Mouse (Mus musculus) limb, embryonic 10.5 days (tissue): ENCODE measurements around the gene Mrpl52. TPM values are rescaled to one million over a fixed set of nuclear protein-coding genes. Genes with fewer than 3 reads are reported as not detected.
A peak's percentile ranks its signal among the peaks of the same experiment; 100 is the strongest.

ENCODE experiments used
- DNase-seq: peaks from one replicate; pipeline ENCODE4 v3.0.0-alpha.2; 2017; ENCODE audit warnings: low spot score
- H3K27ac ChIP-seq: fragments of 300-500 bp; sonication (generic); 2 replicates; pipeline ENCODE4 v1.5.1; 2016; ENCODE audit warnings: mild to moderate bottlenecking
- H3K27me3 ChIP-seq: fragments of 300-500 bp; sonication (generic); 2 replicates; pipeline ENCODE4 v1.6.1; 2016; ENCODE audit warnings: low read depth, mild to moderate bottlenecking; ENCODE audit not compliant: poor library complexity, severe bottlenecking
- H3K36me3 ChIP-seq: fragments of 300-500 bp; sonication (generic); 2 replicates; pipeline ENCODE4 v1.6.1; 2016; ENCODE audit warnings: mild to moderate bottlenecking, moderate library complexity
- H3K4me1 ChIP-seq: fragments of 300-500 bp; sonication (generic); 2 replicates; pipeline ENCODE4 v1.6.1; 2016
- H3K4me3 ChIP-seq: fragments of 300-500 bp; sonication (generic); 2 replicates; pipeline ENCODE4 v1.5.1; 2016; ENCODE audit warnings: mild to moderate bottlenecking, moderate library complexity
- H3K9me3 ChIP-seq: fragments of 300-500 bp; sonication (generic); replicated peaks from 2 replicates; pipeline ENCODE4 v1.6.1; 2016; ENCODE audit warnings: mild to moderate bottlenecking
- WGBS: fragments of 180-500 bp; shearing (Covaris S2); methylation state at CpG from one replicate; pipeline ENCODE4 v1.1.7; 2016; 5-methylcytosine and 5-hydroxymethylcytosine counted together
- polyA plus RNA-seq: library from polyadenylated mRNA; unstranded; fragments of >200 nt; fragmentation: Nextera tagmentation; extraction: Ambion mirVana; gene quantifications from 2 replicates; pipeline ENCODE4 v1.2.1, GENCODE M21; 2016

Gene Mrpl52
- 198 and 219 TPM in 2 replicates for polyA plus RNA-seq

DNA sequence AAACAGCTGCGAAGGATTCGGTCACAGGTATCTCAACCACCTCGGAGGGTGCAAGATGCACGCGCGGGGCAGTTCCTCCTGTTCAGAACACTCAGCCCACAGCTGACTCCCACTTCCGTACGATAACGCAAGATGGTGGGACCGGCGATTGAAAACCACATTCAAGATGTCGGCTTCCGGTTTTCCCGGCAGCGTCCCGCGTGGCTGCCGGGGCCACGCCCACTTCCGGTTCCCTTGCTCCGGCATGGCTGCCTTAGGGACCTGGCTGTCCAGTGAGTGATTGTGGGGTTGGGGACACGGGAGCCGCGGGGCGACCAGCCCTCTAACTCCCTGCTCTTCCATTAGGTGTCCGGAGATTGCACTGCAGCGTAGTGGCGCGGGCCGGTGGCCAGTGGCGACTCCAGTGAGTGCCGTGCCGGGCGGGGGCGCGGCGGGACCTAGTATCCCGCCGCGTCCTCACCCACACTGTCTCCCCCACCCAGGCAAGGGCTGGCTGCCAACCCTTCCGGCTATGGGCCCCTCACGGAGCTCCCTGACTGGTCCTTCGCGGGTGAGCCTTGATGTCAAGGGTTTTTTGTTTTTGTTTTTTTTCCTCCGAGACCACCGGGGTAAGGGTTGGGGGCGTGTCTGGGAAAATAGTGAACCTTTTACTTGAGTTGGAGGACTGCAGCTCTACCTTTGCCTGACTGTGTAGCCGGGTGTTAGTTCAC lies at the start of gene Mrpl52:
Mrpl52 (plus strand) TSS at position 221 of the 710 bp plus-strand sequence.
- peak; percentile 98 for DNase-seq
- under 1% methylated on average over 48 of the region's 48 CpGs for WGBS
- H3K9me3 ChIP-seq: no peaks in the 10 kb centered on the region
- H3K4me1 ChIP-seq: peaks cover 35% of the 10 kb centered on the region
- H3K27ac ChIP-seq: peak within 1 kb of the TSS; percentile 92
- no peaks in the 10 kb centered on the region for H3K27me3 ChIP-seq
- H3K36me3 ChIP-seq: peaks cover 20% of the 10 kb centered on the region
- peak within 1 kb of the TSS; percentile 93 for H3K4me3 ChIP-seq

DNA sequence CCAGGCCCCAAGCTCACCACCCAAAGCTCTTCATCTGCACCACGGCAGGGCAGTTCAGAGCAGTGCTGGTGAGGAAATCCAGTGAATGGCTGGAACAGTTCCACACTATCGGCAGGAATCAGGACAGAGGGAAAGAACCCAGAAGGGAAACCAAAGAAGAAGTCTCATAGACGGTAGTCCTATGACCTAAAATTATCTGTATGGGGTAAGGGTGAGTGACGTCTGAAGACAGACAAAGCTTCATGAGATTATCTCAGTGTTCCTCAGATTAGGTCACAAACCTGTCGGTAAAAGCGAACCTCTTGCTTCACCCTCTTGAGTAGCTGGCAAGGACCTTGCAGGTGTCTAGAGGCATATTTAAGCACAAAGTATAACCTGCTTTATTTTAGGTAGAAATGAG lies 49.5 kb upstream of the Mrpl52 start:
- no peaks in the 10 kb centered on the region for H3K27me3 ChIP-seq
- H3K4me1 ChIP-seq: no peaks in the 10 kb centered on the region
- no peaks in the 10 kb centered on the region for H3K36me3 ChIP-seq
- 90% methylated on average over 6 of the region's 6 CpGs for WGBS
- no peak overlapping the region for H3K4me3 ChIP-seq
- H3K27ac ChIP-seq: no peak overlapping the region
- DNase-seq: no peak
- no peaks in the 10 kb centered on the region for H3K9me3 ChIP-seq

GRCm38 (mm10) chr14:54379571-54379970 lies 47.1 kb upstream of the Mrpl52 start:
- no peak for DNase-seq
- Histone ChIP-seq H3K36me3 (no peaks in the 10 kb centered on the region), H3K27ac (no peak overlapping the region), H3K4me1 (peaks cover 6% of the 10 kb centered on the region), H3K4me3 (no peak overlapping the region), H3K27me3 (no peaks in the 10 kb centered on the region), H3K9me3 (no peaks in the 10 kb centered on the region)
- 82% methylated on average over 13 of the region's 13 CpGs for WGBS

- Histone ChIP-seq H3K27ac (no peak overlapping the region), H3K4me1 (peaks cover 6% of the 10 kb centered on the region), H3K27me3 (no peaks in the 10 kb centered on the region), H3K9me3 (no peaks in the 10 kb centered on the region), H3K4me3 (no peak overlapping the region), H3K36me3 (no peaks in the 10 kb centered on the region)
- DNase-seq: no peak
- 67% methylated on average over 4 of the region's 4 CpGs for WGBS
Observed at GRCm38 (mm10) chr14:54380616-54381015, 46.1 kb upstream of the Mrpl52 start.

DNA sequence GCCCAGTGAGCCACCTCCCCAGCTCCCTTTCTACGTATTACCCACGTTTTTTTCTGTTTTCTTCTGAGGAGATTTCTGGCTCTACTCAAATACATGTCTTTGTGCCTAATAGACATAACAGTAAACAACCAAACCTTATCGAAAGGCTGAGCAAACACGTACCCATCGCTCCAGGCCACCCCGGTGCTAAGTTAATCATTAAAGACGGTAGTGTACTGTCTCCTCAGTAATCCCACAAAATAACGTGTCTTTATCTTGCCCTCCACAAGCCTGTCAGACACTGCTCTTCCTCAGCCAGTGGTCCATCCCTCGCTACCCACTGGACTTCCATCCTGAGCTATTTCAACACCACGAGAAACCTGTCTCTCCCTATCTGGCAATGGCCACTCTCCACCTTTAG lies 44.9 kb upstream of the Mrpl52 start:
- Histone ChIP-seq H3K9me3 (no peaks in the 10 kb centered on the region), H3K27me3 (no peaks in the 10 kb centered on the region), H3K27ac (no peak overlapping the region), H3K4me1 (peaks cover 11% of the 10 kb centered on the region), H3K4me3 (no peak overlapping the region), H3K36me3 (no peaks in the 10 kb centered on the region)
- DNase-seq: no peak
- 83% methylated on average over 10 of the region's 10 CpGs for WGBS

- H3K27ac ChIP-seq: no peak overlapping the region
- no peaks in the 10 kb centered on the region for H3K9me3 ChIP-seq
- no peaks in the 10 kb centered on the region for H3K36me3 ChIP-seq
- H3K4me3 ChIP-seq: no peak overlapping the region
- WGBS: 89% methylated on average over 9 of the region's 9 CpGs
- DNase-seq: no peak
- peaks cover 11% of the 10 kb centered on the region for H3K4me1 ChIP-seq
- no peaks in the 10 kb centered on the region for H3K27me3 ChIP-seq
Observed at GRCm38 (mm10) chr14:54382641-54383040, 44.1 kb upstream of the Mrpl52 start.

DNA sequence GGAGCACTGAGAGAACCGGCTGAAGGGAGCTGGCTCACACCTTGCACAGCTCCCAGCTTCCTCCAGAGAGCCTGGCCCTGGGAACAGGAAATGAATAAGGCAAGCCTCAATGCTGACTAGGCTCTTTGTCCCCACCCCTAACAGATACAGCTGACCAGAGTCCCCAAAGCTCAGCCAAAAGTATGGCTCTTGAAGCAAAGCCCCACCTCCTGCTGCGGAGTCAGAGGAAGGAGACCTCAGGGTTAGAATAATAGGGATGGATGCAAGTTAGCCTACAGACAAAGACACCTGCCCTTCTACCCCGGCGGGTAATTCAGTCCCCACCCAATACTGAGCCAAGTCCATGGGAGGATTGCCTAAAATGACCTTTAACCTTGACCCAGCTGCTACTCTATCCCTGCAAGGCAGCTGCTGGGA lies 43.3 kb upstream of the Mrpl52 start:
- H3K27ac ChIP-seq: no peak overlapping the region
- peaks cover 11% of the 10 kb centered on the region for H3K4me1 ChIP-seq
- no peak for DNase-seq
- H3K27me3 ChIP-seq: no peaks in the 10 kb centered on the region
- H3K4me3 ChIP-seq: no peak overlapping the region
- 69% methylated on average over 4 of the region's 4 CpGs for WGBS
- no peaks in the 10 kb centered on the region for H3K36me3 ChIP-seq
- H3K9me3 ChIP-seq: no peaks in the 10 kb centered on the region

- Histone ChIP-seq H3K27me3 (no peaks in the 10 kb centered on the region), H3K4me1 (peaks cover 11% of the 10 kb centered on the region), H3K27ac (no peak overlapping the region), H3K4me3 (no peak overlapping the region), H3K36me3 (no peaks in the 10 kb centered on the region), H3K9me3 (no peaks in the 10 kb centered on the region)
- 92% methylated on average over 8 of the region's 8 CpGs for WGBS
- no peak for DNase-seq
Observed at GRCm38 (mm10) chr14:54384396-54384795, 42.3 kb upstream of the Mrpl52 start.

GRCm38 (mm10) chr14:54385968-54386618 lies 40.6 kb upstream of the Mrpl52 start:
- no peaks in the 10 kb centered on the region for H3K9me3 ChIP-seq
- H3K4me3 ChIP-seq: no peak overlapping the region
- H3K27ac ChIP-seq: no peak overlapping the region
- H3K36me3 ChIP-seq: no peaks in the 10 kb centered on the region
- 90% methylated on average over 7 of the region's 7 CpGs for WGBS
- DNase-seq: no peak
- H3K4me1 ChIP-seq: peaks cover 11% of the 10 kb centered on the region
- no peaks in the 10 kb centered on the region for H3K27me3 ChIP-seq

- DNase-seq: no peak
- Histone ChIP-seq H3K27me3 (no peaks in the 10 kb centered on the region), H3K27ac (no peak overlapping the region), H3K36me3 (no peaks in the 10 kb centered on the region), H3K4me3 (no peak overlapping the region), H3K9me3 (no peaks in the 10 kb centered on the region), H3K4me1 (peaks cover 11% of the 10 kb centered on the region)
- WGBS: 82% methylated on average over 6 of the region's 6 CpGs
Observed at GRCm38 (mm10) chr14:54387546-54387945, 39.2 kb upstream of the Mrpl52 start.

GRCm38 (mm10) chr14:54390843-54391242 lies 35.9 kb upstream of the Mrpl52 start:
- Histone ChIP-seq H3K27me3 (no peaks in the 10 kb centered on the region), H3K36me3 (no peaks in the 10 kb centered on the region), H3K27ac (no peak overlapping the region), H3K4me1 (peaks cover 5% of the 10 kb centered on the region; the same call in 1 of the 2 replicates), H3K9me3 (no peaks in the 10 kb centered on the region), H3K4me3 (no peak overlapping the region)
- 63% methylated on average over 6 of the region's 6 CpGs for WGBS
- DNase-seq: no peak

DNA sequence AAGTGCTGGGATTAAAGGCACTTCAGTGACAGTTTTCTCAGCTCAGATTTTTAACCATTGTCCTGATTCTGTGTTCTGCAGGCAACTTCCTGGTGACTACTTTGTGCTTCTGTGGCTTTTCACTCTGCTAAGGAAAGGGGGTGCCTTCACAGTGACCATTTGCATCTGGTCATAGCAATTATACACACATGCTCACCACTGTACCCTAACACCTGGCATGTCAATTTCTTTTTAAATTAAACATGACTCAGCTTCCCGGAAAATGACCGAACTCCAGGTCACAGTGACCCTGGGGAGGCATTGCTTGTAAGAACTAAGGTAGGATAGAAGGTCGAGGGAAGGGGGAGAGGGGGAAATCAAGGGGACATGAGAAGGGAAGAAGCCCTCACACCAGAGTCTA lies 32.9 kb upstream of the Mrpl52 start:
- peaks cover 8% of the 10 kb centered on the region for H3K4me1 ChIP-seq
- DNase-seq: no peak
- H3K9me3 ChIP-seq: no peaks in the 10 kb centered on the region
- 78% methylated on average over 3 of the region's 3 CpGs for WGBS
- H3K4me3 ChIP-seq: no peak overlapping the region
- H3K27ac ChIP-seq: no peak overlapping the region
- H3K27me3 ChIP-seq: no peaks in the 10 kb centered on the region
- no peaks in the 10 kb centered on the region for H3K36me3 ChIP-seq

DNA sequence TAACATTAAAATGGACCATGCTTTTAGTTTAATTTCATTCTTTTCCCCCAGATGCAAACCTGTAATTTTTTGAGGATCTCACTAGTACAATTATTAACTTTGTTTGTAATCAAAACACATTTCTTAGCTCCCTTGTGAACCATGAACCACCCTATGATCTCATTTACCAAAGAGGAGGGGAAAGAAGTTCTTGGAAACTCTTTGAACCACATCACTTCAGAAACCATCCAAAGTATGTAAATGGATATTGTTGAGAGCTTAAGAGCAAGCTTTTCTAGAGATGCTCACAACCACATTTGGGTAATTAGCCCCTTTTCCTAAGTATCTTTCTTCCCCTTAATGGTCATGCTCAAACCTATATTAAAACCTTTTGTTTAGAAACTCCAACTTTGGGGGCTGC lies 32.4 kb upstream of the Mrpl52 start:
- Histone ChIP-seq H3K4me1 (peaks cover 14% of the 10 kb centered on the region), H3K27me3 (no peaks in the 10 kb centered on the region), H3K36me3 (no peaks in the 10 kb centered on the region), H3K4me3 (no peak overlapping the region), H3K9me3 (no peaks in the 10 kb centered on the region), H3K27ac (no peak overlapping the region)
- DNase-seq: no peak
